7 mouse cellular contexts compared by ENCODE assay signal in the genomic region with DNA sequence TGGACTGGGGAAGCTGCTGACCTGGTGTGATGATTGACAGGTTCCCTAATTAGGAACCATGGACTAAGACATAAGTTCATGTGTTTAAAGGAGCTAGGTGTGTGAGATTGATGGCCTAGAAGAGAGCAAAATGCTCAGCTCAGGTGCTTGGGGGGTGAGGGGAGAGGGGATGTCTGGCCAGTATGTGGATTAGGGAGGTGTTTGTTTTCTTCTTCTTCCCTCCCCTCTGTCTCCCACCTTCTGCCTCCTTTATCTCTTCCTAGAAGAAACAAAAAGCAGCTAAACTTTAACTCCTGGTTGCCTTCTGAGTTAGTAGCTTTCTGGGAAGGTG.
DNase-seq lines count a peak whose midpoint lies in the region; ATAC-seq and TF ChIP-seq lines count a peak whose summit lies in the region.

No protein-coding gene starts in this region.

- no peak for DNase-seq in lung, adult 2 months
- DNase-seq in lung, postnatal 36 days, result no peak
- no peak for DNase-seq in liver, embryonic 11.5 days (ENCODE audit: low spot score)
- DNase-seq in thymus, postnatal 10 days (ENCODE audit: low spot score in 2 of 2), result no peak
- no peak for DNase-seq in layer of hippocampus, postnatal 36 days

- ATAC-seq in forebrain, embryonic 15.5 days (replicated peaks), result no peak; the same call in 1 of the 2 replicates
- ATAC-seq in liver, embryonic 11.5 days (replicated peaks; ENCODE audit: low FRiP score), result no peak
- ATAC-seq in stomach, embryonic 15.5 days (ENCODE audit: insufficient read depth, low FRiP score, low read depth), result no peak

- H3K4me3 ChIP-seq in lung, adult 2 months (replicated peaks; ENCODE audit: extremely low read depth, low read depth, low read length), result peak overlapping the region; percentile 2
- peak overlapping the region; percentile 12; the same call in 1 of the 2 replicates for H3K4me3 ChIP-seq in forebrain, embryonic 15.5 days
- H3K4me3 ChIP-seq in liver, embryonic 11.5 days (ENCODE audit: low read depth, low read length), result no peak overlapping the region
- no peak overlapping the region for H3K4me3 ChIP-seq in stomach, embryonic 15.5 days (replicated peaks)

- no peaks in the 10 kb centered on the region for H3K27me3 ChIP-seq in forebrain, embryonic 15.5 days
- H3K27me3 ChIP-seq in liver, embryonic 11.5 days (replicated peaks; ENCODE audit: control insufficient read depth, insufficient read depth, low read length), result no peaks in the 10 kb centered on the region
- H3K27me3 ChIP-seq in stomach, embryonic 15.5 days (replicated peaks), result no peaks in the 10 kb centered on the region

- H3K36me3 ChIP-seq in forebrain, embryonic 15.5 days, result no peaks in the 10 kb centered on the region
- no peaks in the 10 kb centered on the region for H3K36me3 ChIP-seq in liver, embryonic 11.5 days (ENCODE audit: control insufficient read depth, insufficient read depth, low read length)
- H3K36me3 ChIP-seq in stomach, embryonic 15.5 days, result no peaks in the 10 kb centered on the region

- no peaks in the 10 kb centered on the region for H3K9me3 ChIP-seq in forebrain, embryonic 15.5 days
- no peaks in the 10 kb centered on the region for H3K9me3 ChIP-seq in liver, embryonic 11.5 days (ENCODE audit: control insufficient read depth, low read length)
- no peaks in the 10 kb centered on the region for H3K9me3 ChIP-seq in stomach, embryonic 15.5 days

- TF ChIP-seq CTCF in lung, adult 2 months (IDR thresholded peaks at IDR 0.05; ENCODE audit: insufficient read depth, low read length), result no peak

- H3K4me2 ChIP-seq in forebrain, embryonic 15.5 days (replicated peaks), result peak overlapping the region; percentile 36
- H3K4me2 ChIP-seq in liver, embryonic 11.5 days, result peak overlapping the region; percentile 36
- peak overlapping the region; percentile 44 for H3K4me2 ChIP-seq in stomach, embryonic 15.5 days

- TF ChIP-seq POLR2A in lung, adult 2 months (IDR thresholded peaks at IDR 0.05; ENCODE audit: borderline replicate concordance, extremely low read depth, low read depth, low read length), result no peak

- H3K9ac ChIP-seq in forebrain, embryonic 15.5 days (replicated peaks), result peak overlapping the region; percentile 11; the same call in 1 of the 2 replicates
- H3K9ac ChIP-seq in liver, embryonic 11.5 days (ENCODE audit: low read depth, low read length), result no peak overlapping the region
- H3K9ac ChIP-seq in stomach, embryonic 15.5 days, result 0 out of 2 replicates have a peak overlapping the region, but pooled peaks have one; percentile 0

- H3K27ac ChIP-seq in forebrain, embryonic 15.5 days (replicated peaks), result peak overlapping the region; percentile 47
- H3K27ac ChIP-seq in liver, embryonic 11.5 days (ENCODE audit: low read depth, low read length), result no peak overlapping the region
- H3K27ac ChIP-seq in stomach, embryonic 15.5 days, result peak overlapping the region; percentile 52; the same call in 1 of the 2 replicates

- peaks cover 12% of the 10 kb centered on the region for H3K4me1 ChIP-seq in lung, adult 2 months (ENCODE audit: control insufficient read depth, insufficient read depth, low read length)
- peaks cover 48% of the 10 kb centered on the region for H3K4me1 ChIP-seq in forebrain, embryonic 15.5 days
- H3K4me1 ChIP-seq in liver, embryonic 11.5 days (replicated peaks; ENCODE audit: control insufficient read depth, insufficient read depth, low read length), result peaks cover 7% of the 10 kb centered on the region; the same call in 1 of the 2 replicates
- H3K4me1 ChIP-seq in stomach, embryonic 15.5 days, result peaks cover 27% of the 10 kb centered on the region

Comparison
In these comparisons a context has a peak if more than half of its experiments do, and no peak if none do; other contexts are left out.
1. H3K4me3 ChIP-seq: peak in lung, adult 2 months (single experiment) and forebrain, embryonic 15.5 days (single experiment); none in liver, embryonic 11.5 days (single experiment) and stomach, embryonic 15.5 days (single experiment).
2. Peak in every context shown above with its lines, with median percentiles within 50 percentile points of each other: H3K4me2 ChIP-seq.